Mouse (Mus musculus): Measurements from ENCODE around the gene 2610001J05Rik. TPM values are rescaled to one million over a fixed set of nuclear protein-coding genes. Genes with fewer than 3 reads are reported as not detected.

The 2610001J05Rik gene
- total and polyA plus RNA-seq, 3 experiments, result 25.8 to 72.9 (median 30.2) TPM

GRCm38 (mm10) chr6:13836967-13837570 is 34.2 kb downstream of the 2610001J05Rik start:
- Histone ChIP-seq H3K27me3 (ENCODE audit: insufficient read depth, low read length) (peaks cover 11% of the 10 kb centered on the region; the same call in 1 of the 2 replicates), H3K36me3 (replicated peaks) (no peaks in the 10 kb centered on the region), H3K4me3 (ENCODE audit: low read depth, low read length) (no peak overlapping the region), H3K9me3 (replicated peaks) (no peaks in the 10 kb centered on the region), H3K4me1 (ENCODE audit: insufficient read depth, low read depth, low read length) (no peaks in the 10 kb centered on the region)
- ATAC-seq (ENCODE audit: extremely low read depth, insufficient number of reproducible peaks, low FRiP score, poor library complexity, severe bottlenecking), result no peak
- DNase-seq (ENCODE audit: low spot score), result no peak
- no peak for TF ChIP-seq GATA1 (IDR thresholded peaks at IDR 0.05; ENCODE audit: borderline replicate concordance, low read length)
- TF ChIP-seq GATA2 (IDR thresholded peaks at IDR 0.05; ENCODE audit: borderline replicate concordance, low read depth, low read length), result no peak
- TF ChIP-seq TAL1 (conservative IDR thresholded peaks at IDR 0.05; ENCODE audit: low read depth, low read length), result no peak
- TF ChIP-seq POLR2AphosphoS5 (IDR thresholded peaks at IDR 0.05; ENCODE audit: insufficient replicate concordance, low read depth, low read length), result no peak
- TF ChIP-seq CTCF (IDR thresholded peaks at IDR 0.05; ENCODE audit: low read depth, low read length), result no peak

- no peaks in the 10 kb centered on the region for H3K9me3 ChIP-seq (replicated peaks)
- no peak overlapping the region for H3K4me3 ChIP-seq (ENCODE audit: low read depth, low read length)
- H3K4me1 ChIP-seq (ENCODE audit: insufficient read depth, low read depth, low read length), result no peaks in the 10 kb centered on the region
- no peak for DNase-seq (ENCODE audit: low spot score)
- H3K27me3 ChIP-seq (ENCODE audit: insufficient read depth, low read length), result peaks cover 11% of the 10 kb centered on the region; the same call in 1 of the 2 replicates
- H3K36me3 ChIP-seq (replicated peaks), result no peaks in the 10 kb centered on the region
- TF ChIP-seq POLR2AphosphoS5 (IDR thresholded peaks at IDR 0.05; ENCODE audit: insufficient replicate concordance, low read depth, low read length) (no peak), GATA2 (IDR thresholded peaks at IDR 0.05; ENCODE audit: borderline replicate concordance, low read depth, low read length) (no peak), TAL1 (conservative IDR thresholded peaks at IDR 0.05; ENCODE audit: low read depth, low read length) (no peak), CTCF (IDR thresholded peaks at IDR 0.05; ENCODE audit: low read depth, low read length) (no peak), GATA1 (IDR thresholded peaks at IDR 0.05; ENCODE audit: borderline replicate concordance, low read length) (no peak)
- ATAC-seq (ENCODE audit: extremely low read depth, insufficient number of reproducible peaks, low FRiP score, poor library complexity, severe bottlenecking), result no peak
These were observed 35.3 kb downstream of the 2610001J05Rik start for GRCm38 (mm10) chr6:13835720-13836665.

DNA sequence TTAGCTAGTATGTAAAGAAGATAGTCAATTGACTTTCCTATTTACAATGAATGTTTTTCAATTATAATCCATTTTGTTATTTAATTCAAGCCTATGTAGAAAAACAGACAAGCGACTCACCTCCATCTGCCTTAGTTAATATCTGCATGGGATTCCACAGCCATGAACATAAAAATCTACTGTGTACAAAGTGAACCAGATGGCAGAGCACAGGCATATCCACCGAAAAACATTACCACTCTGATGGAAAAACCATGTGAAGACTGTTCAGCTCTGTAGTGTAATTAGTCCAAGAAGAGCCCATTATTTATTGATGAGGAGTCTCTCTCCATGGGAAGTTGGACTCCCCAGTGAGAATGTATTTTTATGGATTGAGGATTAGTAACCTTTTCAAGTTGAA is 38.5 kb downstream of the 2610001J05Rik start:
- Histone ChIP-seq H3K4me3 (ENCODE audit: low read depth, low read length) (no peak overlapping the region), H3K4me1 (ENCODE audit: insufficient read depth, low read depth, low read length) (no peaks in the 10 kb centered on the region), H3K27me3 (ENCODE audit: insufficient read depth, low read length) (peaks cover 15% of the 10 kb centered on the region), H3K9me3 (replicated peaks) (no peaks in the 10 kb centered on the region), H3K36me3 (replicated peaks) (no peaks in the 10 kb centered on the region)
- DNase-seq (ENCODE audit: low spot score), result no peak
- no peak for ATAC-seq (ENCODE audit: extremely low read depth, insufficient number of reproducible peaks, low FRiP score, poor library complexity, severe bottlenecking)
- no peak for TF ChIP-seq GATA1 (IDR thresholded peaks at IDR 0.05; ENCODE audit: borderline replicate concordance, low read length)
- no peak for TF ChIP-seq TAL1 (conservative IDR thresholded peaks at IDR 0.05; ENCODE audit: low read depth, low read length)
- TF ChIP-seq POLR2AphosphoS5 (IDR thresholded peaks at IDR 0.05; ENCODE audit: insufficient replicate concordance, low read depth, low read length), result no peak
- no peak for TF ChIP-seq GATA2 (IDR thresholded peaks at IDR 0.05; ENCODE audit: borderline replicate concordance, low read depth, low read length)
- no peak for TF ChIP-seq CTCF (IDR thresholded peaks at IDR 0.05; ENCODE audit: low read depth, low read length)

- ATAC-seq (ENCODE audit: extremely low read depth, insufficient number of reproducible peaks, low FRiP score, poor library complexity, severe bottlenecking) (no peak), DNase-seq (ENCODE audit: low spot score) (no peak)
- no peak overlapping the region for H3K4me3 ChIP-seq (ENCODE audit: low read depth, low read length)
- H3K9me3 ChIP-seq (replicated peaks), result no peaks in the 10 kb centered on the region
- H3K36me3 ChIP-seq (replicated peaks), result no peaks in the 10 kb centered on the region
- no peaks in the 10 kb centered on the region for H3K4me1 ChIP-seq (ENCODE audit: insufficient read depth, low read depth, low read length)
- H3K27me3 ChIP-seq (ENCODE audit: insufficient read depth, low read length), result peaks cover 9% of the 10 kb centered on the region
- TF ChIP-seq CTCF (IDR thresholded peaks at IDR 0.05; ENCODE audit: low read depth, low read length) (no peak), GATA1 (IDR thresholded peaks at IDR 0.05; ENCODE audit: borderline replicate concordance, low read length) (no peak), GATA2 (IDR thresholded peaks at IDR 0.05; ENCODE audit: borderline replicate concordance, low read depth, low read length) (no peak), TAL1 (conservative IDR thresholded peaks at IDR 0.05; ENCODE audit: low read depth, low read length) (no peak), POLR2AphosphoS5 (IDR thresholded peaks at IDR 0.05; ENCODE audit: insufficient replicate concordance, low read depth, low read length) (no peak)
These were observed 42.4 kb downstream of the 2610001J05Rik start for GRCm38 (mm10) chr6:13828877-13829276.

Other genes starting within 250 kb of the 2610001J05Rik start
- 21.3 and 28.3 TPM in 2 replicates for gene Bmt2, start 193.6 kb downstream of the 2610001J05Rik start, total RNA-seq (2014; fragmentation: Nextera tagmentation)
- gene Bmt2, start 193.6 kb downstream of the 2610001J05Rik start, total RNA-seq (2017), result 38.6 and 40.5 TPM in 2 replicates
- 2.0 and 2.5 TPM in 2 replicates for gene Bmt2, start 193.6 kb downstream of the 2610001J05Rik start, polyA plus RNA-seq (2012)
- gene Gpr85, start 31.6 kb downstream of the 2610001J05Rik start, total RNA-seq (2014; fragmentation: Nextera tagmentation), result not detected in 2 replicates
- 0.12 and 0.27 TPM in 2 replicates for gene Gpr85, start 31.6 kb downstream of the 2610001J05Rik start, total RNA-seq (2017)
- not detected in 2 replicates for gene Gpr85, start 31.6 kb downstream of the 2610001J05Rik start, polyA plus RNA-seq (2012)